Mouse (Mus musculus) intestine, embryonic 15.5 days (tissue): ENCODE results near the gene Nrbp1. TPM values are rescaled to one million over a fixed set of nuclear protein-coding genes. Genes with fewer than 3 reads are reported as not detected.
A peak's percentile ranks its signal among the peaks of the same experiment; 100 is the strongest.

Experiments used
- ATAC-seq: fragments of 200-750 bp; cut with Nextera tagmentation; 2 replicates; pipeline ENCODE4 v1.8.0; 2017; ENCODE audit warnings: moderate TSS enrichment, moderate library complexity
- H3K27ac ChIP-seq: fragments of 300-500 bp; sonication (generic); 2 replicates; pipeline ENCODE4 v1.5.1; 2015; ENCODE audit warnings: mild to moderate bottlenecking, inconsistent platforms
- H3K27me3 ChIP-seq: fragments of 300-500 bp; sonication (generic); replicated peaks from 2 replicates; pipeline ENCODE4 v1.6.1; 2015; ENCODE audit warnings: inconsistent platforms
- H3K36me3 ChIP-seq: fragments of 300-500 bp; sonication (generic); 2 replicates; pipeline ENCODE4 v1.6.1; 2015; ENCODE audit warnings: inconsistent platforms
- H3K4me1 ChIP-seq: fragments of 300-500 bp; sonication (generic); replicated peaks from 2 replicates; pipeline ENCODE4 v1.6.1; 2015; ENCODE audit warnings: inconsistent platforms
- H3K4me2 ChIP-seq: fragments of 300-500 bp; sonication (generic); replicated peaks from 2 replicates; pipeline ENCODE4 v1.6.1; 2015; ENCODE audit warnings: mild to moderate bottlenecking, inconsistent platforms
- H3K4me3 ChIP-seq: fragments of 300-500 bp; sonication (generic); replicated peaks from 2 replicates; pipeline ENCODE4 v1.5.1; 2015; ENCODE audit warnings: inconsistent platforms
- H3K9ac ChIP-seq: fragments of 300-500 bp; sonication (generic); 2 replicates; pipeline ENCODE4 v1.6.1; 2015; ENCODE audit warnings: inconsistent platforms
- H3K9me3 ChIP-seq: fragments of 300-500 bp; sonication (generic); 2 replicates; pipeline ENCODE4 v1.6.1; 2016; ENCODE audit warnings: inconsistent platforms
- WGBS: fragments of 180-500 bp; shearing (Covaris S2); methylation state at CpG from one replicate; pipeline ENCODE4 v1.1.7; 2015; 5-methylcytosine and 5-hydroxymethylcytosine counted together
- polyA plus RNA-seq: library from polyadenylated mRNA; unstranded; fragments of >200 nt; fragmentation: Nextera tagmentation; extraction: Ambion mirVana; gene quantifications from 2 replicates; pipeline ENCODE4 v1.2.1, GENCODE M21; 2015

Gene Nrbp1
- polyA plus RNA-seq, 1 experiment from 2014 or later: 133 TPM

DNA sequence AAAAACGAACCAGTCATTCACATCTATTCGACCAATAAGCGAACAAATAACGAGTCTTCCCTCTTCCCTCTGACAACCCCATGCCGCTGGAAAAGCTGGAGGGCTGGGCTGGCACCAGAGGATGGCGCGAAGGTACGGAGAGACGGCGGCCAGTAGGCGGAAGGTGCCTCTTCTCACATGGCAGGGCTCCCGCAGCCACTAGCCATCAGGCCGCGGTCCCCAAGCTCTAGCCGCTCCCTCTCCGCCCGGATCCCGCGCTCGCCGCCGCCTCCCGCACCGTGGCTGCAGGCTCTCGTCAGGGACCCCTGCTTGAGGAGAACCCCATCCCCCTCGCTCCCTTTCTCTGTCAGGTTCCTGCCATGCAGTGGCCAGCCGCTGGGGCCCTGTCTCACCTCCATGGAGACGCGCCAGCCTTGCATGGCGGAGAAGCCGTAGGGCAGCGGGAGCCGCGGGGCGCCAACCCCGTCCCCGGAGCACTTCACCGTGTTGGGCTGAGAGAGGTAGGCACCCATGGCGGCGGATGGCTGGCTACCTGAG lies 20.7 kb upstream of the Nrbp1 start:
- no peaks in the 10 kb centered on the region for H3K27me3 ChIP-seq
- peak overlapping the region; percentile 86 for H3K9ac ChIP-seq
- H3K4me2 ChIP-seq: peak overlapping the region; percentile 75
- peak overlapping the region; percentile 94 for H3K4me3 ChIP-seq
- no peaks in the 10 kb centered on the region for H3K9me3 ChIP-seq
- peak overlapping the region; percentile 91 for H3K27ac ChIP-seq
- ATAC-seq: no peak; the same call in 1 of the 2 replicates
- H3K4me1 ChIP-seq: peaks cover 4% of the 10 kb centered on the region; the same call in 1 of the 2 replicates
- H3K36me3 ChIP-seq: no peaks in the 10 kb centered on the region
- WGBS: under 1% methylated on average over 40 of the region's 40 CpGs

DNA sequence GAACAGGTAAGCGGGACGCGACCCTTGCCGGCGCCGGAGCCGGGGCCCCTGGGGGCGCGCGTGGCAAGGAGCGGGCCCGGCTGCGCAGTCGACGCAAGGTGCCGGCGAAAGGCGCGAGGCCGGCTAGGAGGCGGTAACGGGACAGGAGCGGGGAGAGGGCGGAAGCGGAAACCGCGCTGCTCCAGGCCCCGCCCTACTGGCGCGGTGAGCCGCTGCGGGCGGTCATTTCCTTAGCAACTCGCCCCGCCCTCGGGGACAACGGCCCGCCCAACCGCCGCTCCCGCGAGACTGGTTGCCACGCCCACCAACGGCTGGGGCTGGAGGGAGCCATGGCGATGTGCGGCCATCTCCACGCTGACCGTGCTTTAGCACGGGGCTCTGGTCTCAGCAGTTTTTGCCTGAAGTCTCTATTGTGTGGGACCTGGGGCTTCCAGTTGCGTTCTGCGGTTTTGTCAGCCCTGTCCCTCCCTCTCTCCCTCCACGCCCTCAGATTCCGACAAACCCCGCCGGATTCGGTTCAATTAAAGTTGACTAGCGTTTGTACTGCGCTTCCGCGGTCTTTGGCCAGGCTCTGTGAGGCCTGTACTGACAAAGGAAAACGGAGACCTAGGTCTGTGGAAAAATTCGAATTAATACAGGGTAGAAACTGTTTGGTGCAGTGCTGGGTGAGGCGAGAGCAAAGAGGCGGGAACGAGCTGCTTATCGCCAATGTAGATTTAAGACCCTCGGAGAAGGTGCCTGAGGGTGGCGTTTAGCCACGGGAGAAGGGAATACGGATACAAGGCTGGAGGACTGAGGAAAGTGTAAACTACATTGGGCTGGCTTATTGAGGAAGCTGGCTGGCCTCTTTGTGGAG lies 20.0 kb upstream of the Nrbp1 start, which contains the start of gene Ppm1g:
Gene Ppm1g, minus strand, starts transcription at position 240 of the 856 bp plus-strand sequence.
- Histone ChIP-seq H3K36me3 (no peaks in the 10 kb centered on the region), H3K4me2 (peak within 1 kb of the TSS; percentile 79), H3K4me1 (peaks cover 4% of the 10 kb centered on the region; the same call in 1 of the 2 replicates), H3K9me3 (no peaks in the 10 kb centered on the region), H3K4me3 (peak within 1 kb of the TSS; percentile 94), H3K9ac (peak within 1 kb of the TSS; percentile 86), H3K27me3 (no peaks in the 10 kb centered on the region), H3K27ac (peak within 1 kb of the TSS; percentile 91)
- ATAC-seq: peak; percentile 98
- WGBS: under 1% methylated on average over 70 of the region's 70 CpGs

DNA sequence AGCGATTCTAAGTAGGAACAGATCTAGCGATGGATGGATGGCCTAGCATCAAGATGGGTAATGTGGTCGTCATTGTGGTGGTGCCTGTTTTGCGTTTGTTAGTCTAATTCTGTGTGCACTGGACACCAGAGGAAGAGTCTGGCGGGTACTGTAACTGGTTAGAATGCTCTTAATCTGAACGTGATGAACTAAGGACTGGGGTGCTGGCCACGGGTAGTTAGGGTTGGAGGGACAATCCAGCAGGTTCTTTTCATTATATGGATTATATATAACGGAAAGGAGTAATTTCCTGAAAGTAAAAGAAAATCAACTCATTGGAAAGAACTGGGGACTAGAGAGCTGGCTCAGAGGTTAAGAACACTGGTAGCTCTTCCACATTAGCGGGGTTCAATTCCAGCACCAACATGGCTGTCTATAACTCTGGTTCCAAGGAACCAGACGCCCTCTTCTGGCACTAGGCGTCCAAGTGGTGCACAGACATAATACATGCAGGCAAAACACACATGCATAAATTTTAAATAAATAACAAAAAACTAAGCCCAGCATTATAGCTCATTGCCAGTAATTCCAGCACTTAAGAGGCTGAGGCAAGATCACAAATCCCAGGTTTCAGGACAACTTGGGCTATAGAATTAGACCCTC lies 19.2 kb upstream of the Nrbp1 start:
- H3K27ac ChIP-seq: peak overlapping the region; percentile 84
- ATAC-seq: no peak
- no peaks in the 10 kb centered on the region for H3K36me3 ChIP-seq
- 11% methylated on average over 11 of the region's 11 CpGs for WGBS
- H3K4me3 ChIP-seq: peak overlapping the region; percentile 94
- H3K9me3 ChIP-seq: no peaks in the 10 kb centered on the region
- H3K27me3 ChIP-seq: no peaks in the 10 kb centered on the region
- H3K4me2 ChIP-seq: peak overlapping the region; percentile 79
- H3K9ac ChIP-seq: peak overlapping the region; percentile 74
- H3K4me1 ChIP-seq: peaks cover 4% of the 10 kb centered on the region; the same call in 1 of the 2 replicates

DNA sequence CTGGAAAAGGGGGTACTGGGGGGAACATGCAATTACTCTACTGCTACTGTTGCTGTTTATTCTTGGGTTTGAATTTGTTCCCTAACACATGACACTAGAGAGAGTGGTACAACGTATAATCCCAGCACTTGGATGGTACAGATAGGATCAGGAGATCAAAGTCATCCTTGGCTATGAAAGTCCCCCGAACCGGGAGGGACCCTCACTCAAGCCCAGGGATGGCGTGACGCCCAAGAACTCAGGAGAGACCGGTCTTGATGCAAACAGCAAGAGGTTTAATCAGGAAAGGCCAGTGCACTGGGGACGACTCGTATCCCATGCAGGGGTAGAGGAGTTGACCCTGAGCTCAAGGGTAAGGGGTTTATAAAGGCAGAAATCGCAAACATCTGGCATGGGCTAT lies 18.0 kb upstream of the Nrbp1 start:
- Histone ChIP-seq H3K27ac (no peak overlapping the region), H3K4me2 (no peak overlapping the region), H3K4me1 (peaks cover 4% of the 10 kb centered on the region; the same call in 1 of the 2 replicates), H3K9me3 (no peaks in the 10 kb centered on the region), H3K36me3 (no peaks in the 10 kb centered on the region), H3K27me3 (no peaks in the 10 kb centered on the region), H3K4me3 (no peak overlapping the region), H3K9ac (no peak overlapping the region)
- no peak for ATAC-seq
- 94% methylated on average over 9 of the region's 9 CpGs for WGBS

DNA sequence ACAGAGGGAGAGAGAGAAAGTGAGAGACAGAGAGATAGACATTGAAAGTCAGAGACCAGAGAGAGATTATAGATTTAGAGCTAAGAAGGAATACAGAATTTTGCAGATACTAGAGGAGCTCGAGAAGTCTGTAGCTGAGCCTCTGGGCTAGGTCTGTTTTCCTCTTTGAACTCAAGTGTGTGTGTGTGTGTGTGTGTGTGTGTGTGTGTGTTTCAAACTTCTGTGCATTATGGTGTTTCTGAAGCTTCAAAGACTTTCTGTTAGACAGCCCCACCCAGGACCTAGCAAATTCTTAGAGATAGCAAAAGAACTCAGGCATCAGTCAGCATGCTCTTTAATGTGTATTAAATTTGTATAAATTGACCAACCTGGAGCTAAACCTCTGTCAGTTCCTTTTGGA lies 14.0 kb upstream of the Nrbp1 start:
- Histone ChIP-seq H3K4me2 (no peak overlapping the region), H3K9ac (no peak overlapping the region), H3K27ac (no peak overlapping the region), H3K4me3 (no peak overlapping the region), H3K27me3 (no peaks in the 10 kb centered on the region), H3K9me3 (no peaks in the 10 kb centered on the region), H3K4me1 (no peaks in the 10 kb centered on the region), H3K36me3 (no peaks in the 10 kb centered on the region)
- no peak for ATAC-seq
- 77% methylated on average over 1 of the region's 1 CpGs for WGBS

DNA sequence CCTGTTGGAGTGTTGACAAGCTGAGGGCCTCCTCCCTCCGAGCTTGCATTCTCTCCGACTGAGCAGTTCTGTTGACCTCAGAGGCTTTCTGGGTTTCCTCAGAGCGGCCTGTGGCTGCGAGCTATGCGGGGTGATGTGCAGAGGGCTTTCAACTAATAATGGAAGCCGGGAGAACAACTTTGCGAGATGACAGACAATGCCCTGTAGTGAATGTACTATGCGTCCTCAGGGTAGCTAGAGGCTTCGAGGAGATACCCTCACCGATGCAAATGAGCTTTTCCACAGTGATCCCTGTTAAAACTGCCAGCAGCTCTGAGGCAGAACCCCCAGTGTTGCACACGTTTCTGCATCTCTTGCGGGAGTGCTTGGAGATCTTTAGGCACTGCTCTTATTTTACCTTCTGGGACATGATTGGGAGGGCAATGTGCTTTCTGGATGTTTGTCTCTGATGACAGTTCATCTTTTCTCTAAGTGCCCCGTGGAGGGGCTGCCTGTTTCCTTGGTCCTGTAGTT lies 914 bp downstream of the Nrbp1 start:
- ATAC-seq: no peak
- Histone ChIP-seq H3K4me2 (peak overlapping the region; percentile 80), H3K27me3 (no peaks in the 10 kb centered on the region), H3K9me3 (no peaks in the 10 kb centered on the region), H3K9ac (peak overlapping the region; percentile 99), H3K4me1 (0 out of 2 replicates have a peak, but pooled peaks cover 7% of the 10 kb centered on the region), H3K4me3 (peak overlapping the region; percentile 99), H3K36me3 (peaks cover 24% of the 10 kb centered on the region), H3K27ac (peak overlapping the region; percentile 99)
- WGBS: under 1% methylated on average over 13 of the region's 13 CpGs

DNA sequence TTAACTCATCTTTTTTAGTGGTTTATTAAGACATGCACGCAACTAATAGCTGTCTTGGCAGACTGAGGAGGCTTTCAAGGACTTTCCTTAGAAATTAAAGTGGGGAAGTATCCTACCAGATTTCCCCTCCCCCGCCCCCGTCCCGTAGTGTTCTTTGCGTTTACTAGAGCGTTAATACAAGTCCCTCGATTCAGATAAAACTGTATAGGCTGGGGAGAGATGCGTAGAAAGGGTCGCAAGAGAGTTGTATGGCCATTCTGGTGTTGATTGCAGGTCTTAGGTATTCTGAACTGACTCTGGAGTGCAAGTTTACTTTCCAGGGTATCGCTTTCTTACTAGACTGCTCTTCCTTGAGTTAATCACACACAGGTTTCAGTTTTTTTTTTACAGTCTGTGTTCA lies 1.5 kb downstream of the Nrbp1 start:
- H3K27me3 ChIP-seq: no peaks in the 10 kb centered on the region
- peak overlapping the region; percentile 99 for H3K9ac ChIP-seq
- no peak for ATAC-seq
- peak overlapping the region; percentile 99 for H3K4me3 ChIP-seq
- H3K27ac ChIP-seq: no peak overlapping the region
- peak overlapping the region; percentile 80 for H3K4me2 ChIP-seq
- 0 out of 2 replicates have a peak, but pooled peaks cover 7% of the 10 kb centered on the region for H3K4me1 ChIP-seq
- 21% methylated on average over 10 of the region's 10 CpGs for WGBS
- H3K9me3 ChIP-seq: no peaks in the 10 kb centered on the region
- H3K36me3 ChIP-seq: peaks cover 24% of the 10 kb centered on the region

DNA sequence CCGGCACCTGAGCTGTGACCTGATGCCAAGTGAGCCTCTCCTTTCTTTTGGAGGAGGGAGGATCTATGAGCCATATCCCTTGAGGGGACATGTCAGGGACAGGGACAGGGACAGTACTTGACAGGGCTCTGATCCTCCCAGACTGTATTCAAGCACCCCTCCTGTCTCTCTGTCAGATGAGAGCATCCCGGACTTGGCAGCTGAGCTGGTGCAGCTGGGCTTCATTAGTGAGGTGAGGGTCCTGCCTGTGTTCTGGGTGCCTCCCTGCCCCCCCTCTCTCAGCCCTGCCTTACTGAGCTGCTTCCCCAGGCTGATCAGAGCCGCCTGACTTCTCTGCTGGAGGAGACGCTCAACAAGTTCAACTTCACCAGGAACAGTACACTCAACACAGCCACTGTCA lies 10.1 kb downstream of the Nrbp1 start:
- ATAC-seq: no peak
- no peak overlapping the region for H3K9ac ChIP-seq

DNA sequence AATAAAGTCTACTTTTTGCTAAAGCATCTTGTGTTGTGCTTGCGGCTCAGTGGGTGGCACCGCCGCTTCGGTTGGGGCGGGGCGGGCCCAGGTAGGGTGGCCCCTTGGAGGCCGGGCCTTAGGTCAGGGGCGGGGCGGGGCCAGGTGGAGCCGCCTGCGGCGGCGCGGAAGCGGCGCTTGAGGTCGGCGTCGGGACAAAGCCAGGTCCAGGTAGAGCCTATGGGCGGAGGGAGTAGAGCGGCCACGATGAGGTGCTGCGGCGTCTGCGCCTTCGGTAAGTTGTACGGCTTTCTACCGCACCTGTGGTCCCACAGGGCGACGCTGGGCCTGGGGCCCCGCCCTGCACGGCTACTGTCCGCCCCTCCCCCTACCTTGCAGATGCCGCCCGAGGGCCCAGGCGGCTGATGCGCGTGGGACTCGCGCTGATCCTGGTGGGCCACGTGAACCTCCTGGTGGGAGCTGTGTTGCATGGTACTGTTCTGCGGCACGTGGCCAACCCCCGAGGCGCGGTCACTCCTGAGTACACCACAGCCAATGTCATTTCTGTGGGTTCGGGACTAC lies 11.0 kb downstream of the Nrbp1 start, which contains the start of gene Krtcap3:
Gene Krtcap3, plus strand, starts transcription at position 151 of the 561 bp plus-strand sequence.
- Histone ChIP-seq H3K9ac (peak within 1 kb of the TSS; percentile 44), H3K4me1 (peaks cover 16% of the 10 kb centered on the region), H3K4me2 (peak within 1 kb of the TSS; percentile 59), H3K36me3 (peaks cover 35% of the 10 kb centered on the region), H3K27me3 (no peaks in the 10 kb centered on the region), H3K4me3 (peak within 1 kb of the TSS; percentile 44), H3K27ac (peak within 1 kb of the TSS; percentile 86), H3K9me3 (no peaks in the 10 kb centered on the region)
- WGBS: 12% methylated on average over 47 of the region's 47 CpGs
- peak; percentile 93 for ATAC-seq

More for the DNA sequence above, 10.1 kb downstream of the Nrbp1 start:
- no peak overlapping the region for H3K4me2 ChIP-seq
- H3K4me1 ChIP-seq: peaks cover 16% of the 10 kb centered on the region
- H3K27me3 ChIP-seq: no peaks in the 10 kb centered on the region
- WGBS: 52% methylated on average over 4 of the region's 4 CpGs
- H3K4me3 ChIP-seq: no peak overlapping the region
- H3K27ac ChIP-seq: no peak overlapping the region
- no peaks in the 10 kb centered on the region for H3K9me3 ChIP-seq
- H3K36me3 ChIP-seq: peaks cover 39% of the 10 kb centered on the region

DNA sequence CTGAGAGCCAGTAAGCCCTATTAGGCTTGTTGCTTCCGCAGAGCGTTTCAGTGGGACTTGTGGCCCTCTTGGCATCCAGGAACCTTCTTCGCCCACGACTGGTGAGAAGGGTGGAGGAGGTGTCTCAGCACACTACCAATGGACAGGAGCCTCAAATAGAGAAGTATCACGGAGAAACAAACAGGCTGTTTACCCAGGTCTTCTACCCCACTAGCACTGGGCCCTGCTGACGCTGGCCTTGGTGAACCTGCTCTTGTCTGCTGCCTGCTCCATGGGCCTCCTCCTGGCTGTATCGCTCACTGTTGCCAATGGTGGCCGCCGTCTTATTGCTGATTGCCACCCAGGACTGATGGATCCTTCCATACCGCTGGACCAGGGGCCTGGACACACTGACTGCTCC lies 11.5 kb downstream of the Nrbp1 start:
- H3K27ac ChIP-seq: peak overlapping the region; percentile 86
- H3K27me3 ChIP-seq: no peaks in the 10 kb centered on the region
- peak overlapping the region; percentile 59 for H3K4me2 ChIP-seq
- peaks cover 35% of the 10 kb centered on the region for H3K36me3 ChIP-seq
- peak overlapping the region; percentile 44 for H3K9ac ChIP-seq
- H3K9me3 ChIP-seq: no peaks in the 10 kb centered on the region
- 45% methylated on average over 10 of the region's 10 CpGs for WGBS
- H3K4me3 ChIP-seq: peak overlapping the region; percentile 44
- 0 out of 2 replicates have a peak, but pooled peaks have one; percentile 1 for ATAC-seq
- peaks cover 16% of the 10 kb centered on the region for H3K4me1 ChIP-seq

DNA sequence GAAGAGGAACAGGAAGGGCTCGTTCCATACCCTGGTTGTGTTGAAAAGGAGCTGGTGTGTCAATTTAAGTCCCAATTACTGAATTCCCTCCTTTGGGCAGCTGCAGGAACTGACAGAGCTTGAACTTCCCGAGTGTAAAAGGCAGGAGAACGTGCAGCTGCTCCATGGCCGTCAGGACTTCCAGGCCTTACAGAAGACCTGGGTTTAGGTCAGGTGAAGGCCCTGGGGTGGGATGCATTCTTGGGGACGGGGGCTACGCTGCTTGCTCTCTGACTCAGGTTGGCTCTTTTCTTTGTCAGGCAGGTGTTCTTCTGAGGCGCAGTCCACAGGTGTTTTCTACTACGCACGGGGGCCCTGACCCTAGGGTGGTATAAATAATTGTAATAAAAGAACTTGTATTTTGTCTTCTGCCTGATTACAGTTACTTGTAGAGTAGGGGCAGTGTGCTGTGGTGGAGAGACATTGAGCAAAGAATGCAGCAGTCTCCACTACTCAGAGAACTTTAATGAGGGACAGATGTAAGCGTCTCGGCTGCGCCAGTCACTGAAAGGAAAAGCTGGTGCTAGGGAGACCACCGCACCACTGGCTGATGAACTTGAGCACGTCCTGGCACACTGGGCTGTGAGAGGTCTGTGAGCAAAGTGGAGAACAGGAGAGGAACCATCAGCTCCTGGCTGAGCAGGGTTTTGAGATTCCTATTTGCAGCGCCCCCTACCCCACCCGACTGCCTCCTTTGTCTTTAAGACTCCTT lies 12.3 kb downstream of the Nrbp1 start:
- ATAC-seq: no peak
- no peaks in the 10 kb centered on the region for H3K27me3 ChIP-seq
- H3K4me3 ChIP-seq: peak overlapping the region; percentile 44
- H3K9me3 ChIP-seq: no peaks in the 10 kb centered on the region
- H3K27ac ChIP-seq: peak overlapping the region; percentile 86; the same call in 1 of the 2 replicates
- peaks cover 16% of the 10 kb centered on the region for H3K4me1 ChIP-seq
- WGBS: 65% methylated on average over 16 of the region's 16 CpGs
- peaks cover 32% of the 10 kb centered on the region for H3K36me3 ChIP-seq
- H3K4me2 ChIP-seq: peak overlapping the region; percentile 59
- H3K9ac ChIP-seq: peak overlapping the region; percentile 44
